Mouse (Mus musculus) thymus, postnatal 36 days (tissue): ENCODE data around the gene Dlg1.
"Not testable (repeated sequence)": the region's sequence is repeated elsewhere in the genome, so short reads cannot be mapped to it uniquely, and the experiment has no call there.

Experiments
- DNase-seq, 2 experiments: peaks; one replicate each; pipeline ENCODE4 v3.0.0; 2022; ENCODE audit warnings: mixed read lengths in 2 of 2

Gene Dlg1

DNA sequence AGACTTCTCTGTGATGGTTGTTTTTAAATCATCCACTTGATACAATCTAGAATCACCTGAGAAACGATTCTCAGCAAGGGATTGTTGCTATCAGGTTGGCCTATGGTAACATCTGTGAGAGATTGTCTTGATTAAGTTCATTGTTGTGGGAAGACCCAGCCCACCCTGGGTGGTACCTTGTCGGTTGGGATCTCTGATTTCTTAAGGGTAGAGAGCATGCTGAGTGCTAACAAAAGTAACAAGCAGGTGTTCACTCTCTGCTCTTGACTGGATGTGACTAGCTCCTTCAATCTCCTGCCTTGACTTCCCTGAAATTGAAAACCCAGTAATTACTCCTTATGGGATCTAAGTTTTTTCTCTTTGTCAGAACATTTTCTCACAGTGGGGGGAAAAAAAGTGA, 5.7 kb upstream of the Dlg1 start:
- DNase-seq = no peak

DNA sequence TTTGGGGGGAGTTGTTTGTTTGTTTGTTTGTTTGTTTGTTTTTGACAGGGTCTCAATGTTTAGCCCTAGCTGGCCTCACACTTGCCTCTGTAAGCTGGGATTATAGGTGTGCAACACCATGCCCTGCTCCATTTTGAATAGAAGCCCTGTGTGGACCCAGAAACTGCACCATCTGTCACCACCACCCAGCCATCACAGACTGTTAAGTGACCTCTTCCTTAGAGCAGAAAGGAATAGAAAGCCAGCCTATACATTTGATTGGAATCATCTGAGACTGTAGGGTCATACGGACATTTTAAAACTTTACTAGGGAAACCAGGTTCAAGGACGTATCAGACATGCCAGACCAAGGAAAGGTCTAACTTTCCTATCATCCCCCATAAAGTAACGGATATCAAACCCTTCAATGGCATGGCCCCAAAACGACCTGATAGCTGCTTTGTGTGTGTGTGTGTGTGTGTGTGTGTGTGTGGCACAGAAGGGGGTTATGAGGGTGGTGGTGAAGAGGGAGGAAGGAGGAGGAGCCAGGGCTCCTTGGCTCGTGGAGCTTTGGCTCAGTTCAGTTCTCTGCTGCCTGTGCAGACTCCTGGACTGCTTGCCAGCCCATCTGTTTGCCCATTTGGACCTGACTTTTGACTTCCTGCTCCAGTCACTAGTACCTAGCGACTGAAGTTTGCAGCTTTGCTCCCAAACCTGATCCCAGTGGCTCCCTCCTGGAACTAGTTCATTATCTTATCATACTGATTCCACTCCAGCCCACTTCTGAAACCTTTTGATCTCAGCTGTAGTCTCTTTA, 4.5 kb upstream of the Dlg1 start:
- DNase-seq = no peak

DNA sequence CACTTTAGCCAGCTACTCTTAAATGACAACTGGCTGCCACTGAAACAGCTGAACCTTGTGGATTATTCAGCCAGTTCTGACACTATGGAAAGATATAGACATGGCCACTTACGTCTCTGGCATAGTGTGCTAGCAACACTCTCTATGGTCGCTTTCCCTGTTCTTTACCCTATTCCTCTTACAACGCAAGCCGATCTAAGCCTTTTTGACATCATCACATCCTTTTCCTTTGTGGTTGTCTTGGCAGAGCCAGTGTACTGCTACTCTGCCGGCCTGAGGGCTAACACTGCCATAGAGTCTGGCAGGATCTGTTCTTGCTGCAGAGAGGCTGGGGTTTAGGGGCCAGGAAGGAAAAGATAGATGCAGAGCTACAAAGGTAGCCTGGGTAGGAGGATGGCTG, 3.8 kb upstream of the Dlg1 start:
- DNase-seq = no peak

DNA sequence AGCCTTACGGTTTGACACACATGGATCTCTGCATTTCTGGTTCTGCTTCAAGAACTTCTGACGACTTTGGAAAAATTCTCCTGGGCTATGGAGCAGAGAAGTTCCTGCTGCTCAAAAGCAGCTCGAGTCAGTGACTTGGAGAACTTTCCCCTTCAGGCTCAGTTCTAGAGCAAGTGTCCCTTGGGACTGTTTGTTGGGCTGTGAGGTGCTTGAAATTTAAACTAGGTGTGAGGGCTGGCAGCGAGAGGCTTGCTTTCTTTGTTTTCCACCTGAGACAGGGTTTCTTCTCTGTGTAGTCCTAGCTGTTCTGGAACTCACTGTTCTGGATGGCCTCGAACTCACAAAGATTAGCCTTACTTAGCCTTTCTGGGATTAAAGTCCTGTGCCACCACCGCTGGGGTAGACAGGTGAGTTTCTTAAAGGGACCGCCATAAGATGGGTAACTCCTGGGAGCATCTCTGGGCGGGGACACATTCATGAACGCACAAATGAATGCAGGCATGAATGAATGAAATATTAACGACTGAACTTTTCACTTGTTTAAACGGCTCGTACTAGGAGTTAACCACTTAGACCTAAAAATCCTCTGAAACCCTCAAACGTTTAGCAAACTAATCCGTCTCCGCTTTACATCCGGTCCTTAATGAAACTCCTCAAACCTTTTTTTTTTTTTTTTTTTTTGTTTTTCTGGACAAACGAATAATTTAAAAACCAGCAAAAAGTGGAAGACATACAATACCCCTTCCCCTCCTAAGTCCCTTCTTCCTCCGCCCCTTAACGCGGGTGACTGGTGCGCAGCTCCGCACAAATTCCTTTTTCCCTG, 476 bp upstream of the Dlg1 start:
- no peak for DNase-seq

DNA sequence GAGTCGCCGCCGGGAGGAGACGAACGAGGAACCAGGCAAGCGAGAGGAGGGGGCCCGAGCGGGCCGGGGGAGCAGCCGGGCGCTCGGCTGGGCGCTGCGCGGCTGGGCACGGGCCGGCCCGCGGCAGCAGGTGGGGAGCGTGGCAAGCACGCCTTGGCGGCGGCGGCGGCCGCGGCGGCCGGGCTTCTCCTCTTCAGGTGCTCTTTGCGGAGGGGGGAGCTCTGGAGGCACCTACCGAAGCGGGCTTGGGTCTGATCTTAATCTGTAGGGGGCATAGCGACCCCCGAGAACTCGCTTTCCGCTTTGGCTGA, 999 bp downstream of the Dlg1 start:
- no peak for DNase-seq

DNA sequence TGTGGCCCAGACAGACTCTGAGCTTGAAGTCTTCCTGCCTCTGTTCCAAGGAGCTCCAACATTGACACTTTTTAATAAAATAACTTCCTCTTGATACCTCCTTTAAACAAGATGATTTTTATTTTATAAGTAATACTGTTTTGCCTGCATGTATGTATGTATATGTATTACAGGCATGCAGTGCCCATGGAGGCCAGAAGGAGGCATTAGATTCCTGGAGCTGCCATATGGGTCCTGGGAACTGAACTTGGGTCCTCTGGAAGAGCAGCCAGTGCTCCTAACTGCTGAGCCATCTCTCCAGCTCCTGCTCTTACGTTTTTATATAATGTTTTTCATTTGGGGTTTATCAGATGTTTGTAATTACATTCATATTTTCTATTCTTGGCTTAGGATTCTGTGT, 9.0 kb downstream of the Dlg1 start:
- DNase-seq = no peak

DNA sequence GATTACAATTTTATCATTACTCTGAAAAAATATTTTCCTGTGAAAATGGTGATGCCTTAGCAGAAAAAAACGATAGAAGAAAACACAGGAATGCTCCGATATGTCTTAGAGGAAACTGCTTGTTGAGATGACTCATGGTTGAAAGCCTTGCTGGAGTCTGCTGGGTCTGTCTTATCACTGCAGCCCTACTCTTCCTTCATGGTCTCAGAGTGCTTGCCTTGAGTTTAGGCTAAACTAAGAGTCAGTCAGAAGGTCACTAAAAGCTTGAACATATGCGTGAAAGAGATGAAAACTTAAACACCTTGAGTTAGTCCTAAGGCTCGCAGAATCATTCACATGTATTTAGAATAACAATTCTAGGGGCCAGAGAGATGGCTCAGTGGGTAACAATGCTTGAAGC, 14.2 kb downstream of the Dlg1 start:
- no peak for DNase-seq

DNA sequence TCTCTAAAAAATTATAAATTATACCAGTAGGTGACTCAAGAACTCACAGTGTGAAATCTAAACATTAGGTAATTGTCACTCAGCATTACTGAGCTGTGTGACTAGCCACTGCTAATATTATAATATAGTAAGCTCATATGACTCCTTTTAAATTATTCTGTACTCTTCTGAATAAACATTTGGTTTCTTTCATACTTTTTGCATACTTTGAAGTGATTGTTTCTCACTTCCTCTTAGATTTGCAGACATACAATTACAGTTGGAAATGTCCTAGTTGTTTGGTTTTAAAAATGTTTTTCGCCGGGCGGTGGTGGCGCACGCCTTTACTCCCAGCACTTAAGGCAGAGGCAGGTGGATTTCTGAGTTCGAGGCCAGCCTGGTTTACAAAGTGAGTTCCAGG, 19.0 kb downstream of the Dlg1 start:
- no peak for DNase-seq

DNA sequence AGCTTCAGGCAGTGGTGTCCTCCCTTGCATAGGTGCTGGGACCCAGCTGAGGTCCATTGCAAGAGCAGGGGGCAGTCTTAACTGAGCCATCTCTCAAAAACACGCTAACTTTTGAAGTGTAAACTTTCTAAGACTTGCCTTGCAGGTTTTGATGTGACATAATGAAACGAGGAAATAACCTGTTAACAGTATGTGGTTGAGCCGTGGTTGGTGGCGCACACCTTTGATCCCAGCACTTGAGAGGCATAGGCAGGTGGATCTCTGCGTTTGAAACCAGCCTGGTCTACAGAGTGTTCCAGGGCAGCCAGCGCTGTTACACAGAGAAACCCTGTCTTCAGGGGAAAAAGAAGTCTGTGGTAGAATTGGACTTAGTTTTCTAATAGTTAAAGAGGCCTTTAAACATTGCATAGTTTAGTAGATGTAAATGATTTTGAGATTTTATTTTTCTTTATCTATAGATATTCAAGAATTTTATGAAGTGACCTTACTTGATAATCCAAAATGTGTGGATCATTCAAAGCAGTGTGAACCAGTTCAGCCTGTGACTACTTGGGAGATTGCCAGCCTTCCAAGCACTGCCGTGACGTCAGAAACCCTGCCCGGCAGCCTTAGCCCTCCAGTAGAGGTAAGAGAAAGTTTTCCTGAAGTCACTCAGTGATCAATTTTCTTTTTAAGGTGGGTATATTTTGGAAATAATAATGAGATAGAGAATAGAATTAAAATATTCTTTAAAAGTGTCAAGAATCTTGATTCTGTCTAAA, 20.6 kb downstream of the Dlg1 start:
- peak; percentile 23 to 35 for DNase-seq

DNA sequence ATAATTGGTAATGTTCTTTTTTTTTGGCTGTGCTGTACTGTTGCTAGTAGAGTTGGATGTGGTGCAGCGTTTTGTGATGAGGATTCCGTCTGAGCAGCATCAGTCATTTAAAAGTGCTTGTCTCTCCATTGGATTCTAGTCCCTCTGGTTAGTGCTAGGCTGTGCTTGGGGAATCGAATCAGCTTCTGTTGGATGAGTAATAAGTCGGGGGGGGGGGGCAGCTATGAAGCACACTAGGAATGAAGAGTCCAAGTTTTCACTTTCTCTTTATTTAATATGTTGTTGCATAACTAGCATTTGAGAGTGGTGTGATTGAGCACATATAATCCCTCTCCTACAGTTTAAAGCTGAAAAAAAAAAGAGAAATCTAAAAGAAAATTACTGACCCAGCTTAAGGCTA, 21.5 kb downstream of the Dlg1 start:
- no peak for DNase-seq

DNA sequence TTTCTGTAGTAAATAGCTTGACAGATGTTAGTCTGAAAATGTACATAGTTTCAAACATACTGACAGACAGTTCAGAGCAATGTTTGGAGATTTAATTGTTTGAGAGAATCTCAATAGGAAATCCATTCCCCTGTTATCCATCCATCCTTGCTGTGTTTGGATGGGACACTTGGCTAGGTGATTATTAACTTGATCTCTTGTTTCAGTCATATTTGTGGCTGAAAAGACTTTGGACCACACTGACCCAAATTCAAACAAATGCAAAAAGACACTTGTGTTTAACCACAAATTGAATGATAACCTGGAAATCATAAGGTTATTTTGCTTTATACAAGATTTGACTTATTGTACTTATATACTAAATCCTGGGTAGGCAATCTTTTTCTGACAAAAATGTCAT, 24.5 kb downstream of the Dlg1 start:
- DNase-seq = no peak

DNA sequence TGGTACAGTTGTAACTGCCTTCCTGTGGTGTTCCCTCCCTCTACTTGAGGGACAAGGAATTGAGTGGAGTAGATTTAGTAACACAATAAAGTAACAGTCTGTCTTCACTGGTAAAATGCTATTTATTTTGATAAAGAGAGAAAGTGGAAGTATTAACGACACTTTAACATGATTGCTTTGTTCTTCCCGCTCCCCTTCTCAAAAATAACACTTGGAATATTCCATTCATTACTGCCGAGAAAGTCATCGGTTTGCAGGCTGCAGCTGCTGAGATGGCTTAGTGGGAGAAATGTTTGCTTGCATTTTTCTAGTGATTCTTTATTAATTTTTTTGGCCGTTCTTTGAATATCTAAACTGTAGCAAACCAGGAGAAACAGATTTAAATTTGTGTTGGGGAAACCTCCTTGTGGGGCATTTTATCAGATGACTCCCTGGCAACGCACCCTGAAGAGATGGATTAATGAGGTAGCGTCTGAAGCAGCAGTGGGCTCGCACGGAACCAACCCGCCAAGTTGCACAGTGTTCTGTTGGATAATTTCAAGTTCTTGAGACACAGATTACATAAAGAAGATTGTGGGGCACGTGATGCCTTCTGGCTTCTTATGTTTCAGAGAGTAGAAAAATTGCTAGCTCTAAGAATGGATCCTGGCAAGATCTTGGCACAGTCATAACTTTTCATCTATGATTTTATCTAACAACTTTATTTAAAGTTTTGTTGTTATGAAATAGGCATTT, 32.2 kb downstream of the Dlg1 start:
- no peak for DNase-seq

DNA sequence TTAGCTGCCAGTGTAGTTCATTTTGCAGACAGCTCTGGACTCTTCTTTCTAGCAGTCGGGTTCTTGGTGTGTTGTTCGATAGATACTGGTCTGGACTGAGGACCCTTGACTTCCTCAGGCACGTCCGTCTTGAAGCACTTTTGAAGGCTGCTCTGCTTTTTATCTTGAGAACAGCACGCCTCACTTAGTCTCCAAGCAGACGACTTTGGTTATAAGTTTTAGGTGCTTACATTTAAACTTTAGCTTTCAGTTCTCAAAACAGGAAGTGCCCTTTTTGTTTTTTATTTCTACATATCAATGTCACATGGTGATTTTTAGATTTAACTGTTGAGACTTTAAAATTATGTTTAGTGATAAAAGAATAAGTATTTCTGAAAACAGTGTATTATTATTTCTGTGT, 33.1 kb downstream of the Dlg1 start:
- DNase-seq = no peak

DNA sequence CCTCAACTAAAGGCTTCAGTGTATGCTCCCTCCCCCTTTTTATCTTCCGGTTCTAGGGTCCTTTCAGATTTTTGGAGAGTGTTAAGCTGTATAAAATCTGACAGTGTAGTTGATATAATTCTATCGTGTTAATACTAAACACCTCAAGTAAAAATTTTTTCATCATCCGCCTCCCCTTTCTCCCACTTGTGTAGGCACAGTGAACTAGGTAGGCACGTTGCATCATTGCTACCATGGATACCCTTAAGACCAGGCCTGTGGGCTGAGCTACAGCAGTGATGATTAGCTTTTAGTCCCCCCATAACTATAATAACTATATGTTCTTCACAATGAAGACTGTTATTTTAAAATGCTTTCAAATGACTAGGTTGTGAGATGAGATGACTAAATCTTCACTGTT, 34.1 kb downstream of the Dlg1 start:
- no peak for DNase-seq

DNA sequence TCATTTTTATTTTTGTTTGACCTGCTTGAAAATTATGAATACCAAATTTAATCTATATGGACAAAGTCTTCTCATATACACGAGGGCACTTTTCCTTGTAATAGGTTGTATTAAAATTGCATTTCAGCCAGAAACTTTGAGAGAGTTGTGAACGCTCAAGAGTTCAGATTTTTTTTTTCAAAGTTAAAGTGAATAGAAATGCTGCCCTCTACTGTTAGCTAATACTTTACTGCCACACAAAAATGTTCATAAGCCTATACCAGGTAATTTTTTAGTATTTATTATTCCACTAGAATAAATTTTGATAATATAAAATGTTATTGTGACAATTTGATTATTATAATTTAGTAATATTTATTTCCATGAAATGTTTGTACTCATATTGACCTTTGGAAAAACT, 42.0 kb downstream of the Dlg1 start:
- no peak for DNase-seq

DNA sequence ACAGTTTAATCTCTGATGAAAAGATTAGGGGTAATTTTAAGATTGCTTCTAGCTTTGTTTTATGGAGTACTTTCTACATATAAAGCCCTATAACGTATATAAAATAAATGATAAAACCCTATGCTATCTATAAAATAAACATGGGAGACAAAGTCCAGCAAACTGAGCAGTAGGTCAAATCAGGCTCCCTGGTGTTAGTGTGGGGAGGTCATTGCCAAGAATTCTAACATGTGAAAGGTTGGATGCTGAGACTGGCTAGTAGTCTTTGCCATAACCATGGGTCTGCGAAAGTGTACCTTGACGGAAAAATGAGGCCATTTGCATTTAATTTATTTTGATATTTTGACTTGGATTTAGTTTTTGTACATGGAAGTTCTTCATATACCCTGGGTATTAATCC, 42.7 kb downstream of the Dlg1 start:
- no peak for DNase-seq

DNA sequence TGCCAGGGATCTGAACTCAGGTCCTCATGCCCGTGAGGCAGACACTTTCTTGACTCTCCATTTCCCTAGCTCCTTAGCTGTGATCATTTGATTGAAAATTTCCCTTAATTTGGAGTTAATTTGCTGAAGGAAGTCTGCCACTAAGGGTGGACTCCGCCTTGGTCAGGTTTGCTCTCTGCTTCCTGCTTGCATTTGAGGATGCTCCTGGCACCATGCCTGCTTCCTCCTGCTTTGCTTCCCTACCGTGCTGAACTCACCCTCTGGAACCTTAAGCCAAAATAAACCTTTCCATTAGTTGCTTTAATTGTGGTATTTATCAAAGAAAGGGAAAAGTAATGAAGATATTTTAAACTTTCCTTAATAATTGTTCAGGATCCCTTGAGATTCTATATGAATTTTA, 44.1 kb downstream of the Dlg1 start:
- no peak for DNase-seq

DNA sequence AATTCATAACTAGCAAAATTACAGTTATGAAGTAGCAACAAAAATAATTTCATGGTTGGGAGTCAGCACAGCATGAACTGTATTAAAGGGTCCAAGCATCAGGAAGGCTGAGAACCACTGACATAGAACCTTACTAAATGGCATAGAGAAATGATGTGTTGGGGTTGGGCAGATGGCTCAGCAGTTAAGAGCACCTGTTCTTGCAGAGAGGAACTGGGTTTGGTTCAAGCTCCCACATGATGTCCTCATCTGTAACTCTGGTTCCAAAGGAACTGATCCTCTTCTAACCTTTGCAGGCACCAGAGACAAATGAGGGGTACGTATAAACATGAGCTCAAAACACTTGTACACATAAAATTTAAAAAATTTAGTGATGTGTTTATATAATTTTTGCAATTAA, 59.7 kb downstream of the Dlg1 start:
- no peak for DNase-seq

DNA sequence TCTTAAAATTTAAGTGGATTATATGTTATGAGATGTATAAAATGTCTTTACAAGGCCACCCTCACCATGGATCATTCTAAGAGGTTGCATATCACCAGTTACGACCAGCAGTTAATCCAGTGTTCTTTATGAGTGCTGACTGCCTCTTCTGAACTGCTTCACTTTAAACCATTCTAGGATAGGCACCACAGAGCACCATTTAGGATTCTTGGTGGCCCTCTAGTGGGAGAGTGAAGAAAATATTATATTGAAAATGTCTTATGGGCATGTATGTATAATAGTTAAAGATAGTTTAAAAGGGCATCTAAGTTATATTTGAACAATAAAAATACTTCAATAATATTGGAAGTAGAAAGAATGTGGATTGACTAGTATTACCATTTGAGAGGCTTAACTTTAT, 60.9 kb downstream of the Dlg1 start:
- DNase-seq = no peak

DNA sequence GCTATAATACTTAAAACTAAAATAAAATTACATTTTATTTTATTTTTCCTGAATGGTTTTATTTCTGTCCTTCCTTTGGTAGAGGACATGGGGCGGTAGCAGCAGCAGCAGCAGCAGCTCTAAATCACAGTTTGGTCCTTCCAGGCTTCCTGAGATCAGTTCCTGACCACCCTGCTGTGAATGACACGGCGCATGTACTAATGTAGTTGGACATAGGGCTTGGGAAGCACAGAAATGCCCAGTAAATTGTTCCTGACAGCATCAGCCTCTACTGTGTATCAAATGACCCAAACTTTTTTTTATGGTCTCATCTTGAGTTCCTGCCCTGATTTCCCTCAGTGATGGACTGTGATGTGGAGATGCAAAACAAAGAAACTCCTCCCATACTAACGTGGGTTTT, 61.6 kb downstream of the Dlg1 start:
- DNase-seq = no peak

DNA sequence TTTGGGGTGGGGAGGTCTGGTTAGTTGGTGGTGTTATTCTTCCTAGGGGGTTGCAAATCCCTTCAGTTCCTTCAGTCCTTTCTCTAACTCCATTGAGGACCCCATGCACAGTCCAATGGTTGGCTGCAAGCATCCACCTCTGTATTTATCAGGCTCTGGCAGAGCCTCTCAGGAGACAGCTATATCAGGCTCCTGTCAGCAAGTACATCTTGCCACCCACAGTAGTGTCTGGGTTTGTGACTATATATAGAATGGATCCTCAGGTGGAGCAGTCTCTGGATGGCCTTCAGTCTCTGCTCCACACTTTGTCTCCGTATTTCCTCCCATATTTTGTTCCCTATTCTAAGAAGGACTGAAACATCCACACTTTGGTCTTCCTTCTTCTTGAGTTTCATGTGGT, 67.7 kb downstream of the Dlg1 start:
- not testable (repeated sequence) for DNase-seq

DNA sequence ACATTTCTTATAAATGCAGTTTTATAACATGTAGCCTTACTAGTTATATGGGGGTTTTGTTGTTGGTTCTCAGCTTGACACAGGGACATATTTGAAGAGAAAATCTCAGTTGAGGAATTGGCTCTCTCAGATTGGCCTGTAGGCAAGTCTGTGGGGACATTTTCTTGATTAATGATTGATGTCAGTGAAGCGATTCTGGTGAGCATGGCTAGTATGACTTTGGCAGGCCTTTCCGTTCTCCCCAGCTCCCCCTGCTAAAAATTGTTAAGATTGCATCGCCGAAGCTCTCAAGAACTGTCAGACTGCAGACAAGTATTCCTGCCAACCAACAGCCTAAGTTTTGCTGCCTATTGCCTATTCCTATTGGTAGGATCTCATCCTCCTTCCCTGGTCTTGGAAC, 73.8 kb downstream of the Dlg1 start:
- DNase-seq = no peak

DNA sequence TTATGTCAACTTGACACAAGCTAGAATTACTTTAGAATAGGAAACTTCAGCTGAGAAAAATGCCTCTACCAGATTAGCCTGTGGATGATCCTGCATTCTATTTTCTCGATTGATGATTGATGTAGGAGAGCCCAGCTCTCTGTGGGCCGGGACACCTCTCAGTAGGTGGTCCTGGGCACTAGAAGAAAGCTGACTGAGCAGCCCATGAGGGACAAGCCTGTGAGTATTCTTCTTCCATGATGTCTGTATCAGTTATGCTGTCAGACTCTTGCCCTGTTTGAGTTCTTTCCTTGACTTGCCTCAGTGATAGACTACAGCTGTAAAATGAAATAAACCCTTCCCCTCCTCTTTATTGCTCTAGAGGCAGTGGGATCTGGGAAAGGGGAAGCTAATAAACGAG, 74.5 kb downstream of the Dlg1 start:
- DNase-seq = no peak
